Mouse (Mus musculus) forebrain, embryonic 10.5 days (tissue): ENCODE data around the gene Speg. TPM values are rescaled to one million over a fixed set of nuclear protein-coding genes. Genes with fewer than 3 reads are reported as not detected.
A peak's percentile ranks its signal among the peaks of the same experiment; 100 is the strongest.

Experiments used
- DNase-seq: peaks from one replicate; pipeline ENCODE4 v3.0.0-alpha.2; 2017; ENCODE audit warnings: low spot score; ENCODE audit errors: extremely low spot score
- H3K27ac ChIP-seq: fragments of 300-500 bp; sonication (generic); 2 replicates; pipeline ENCODE4 v1.5.1; 2016; ENCODE audit warnings: mild to moderate bottlenecking
- H3K27me3 ChIP-seq: fragments of 300-500 bp; sonication (generic); 2 replicates; pipeline ENCODE4 v1.6.1; 2016; ENCODE audit warnings: mild to moderate bottlenecking; ENCODE audit not compliant: poor library complexity, severe bottlenecking
- H3K36me3 ChIP-seq: fragments of 300-500 bp; sonication (generic); replicated peaks from 2 replicates; pipeline ENCODE4 v1.6.1; 2016; ENCODE audit warnings: mild to moderate bottlenecking, moderate library complexity
- H3K4me1 ChIP-seq: fragments of 300-500 bp; sonication (generic); 2 replicates; pipeline ENCODE4 v1.6.1; 2016
- H3K4me3 ChIP-seq: fragments of 300-500 bp; sonication (generic); 2 replicates; pipeline ENCODE4 v1.5.1; 2016; ENCODE audit warnings: mild to moderate bottlenecking, moderate library complexity
- H3K9me3 ChIP-seq: fragments of 300-500 bp; sonication (generic); 2 replicates; pipeline ENCODE4 v1.6.1; 2016; ENCODE audit warnings: mild to moderate bottlenecking, moderate library complexity
- WGBS: fragments of 180-500 bp; shearing (Covaris S2); methylation state at CpG from one replicate; pipeline ENCODE4 v1.1.7; 2016; 5-methylcytosine and 5-hydroxymethylcytosine counted together
- polyA plus RNA-seq: library from polyadenylated mRNA; unstranded; fragments of >200 nt; fragmentation: Nextera tagmentation; extraction: Ambion mirVana; gene quantifications from 2 replicates; pipeline ENCODE4 v1.2.1, GENCODE M21; 2016

The Speg gene
- 23.2 and 29.3 TPM in 2 replicates for polyA plus RNA-seq

DNA sequence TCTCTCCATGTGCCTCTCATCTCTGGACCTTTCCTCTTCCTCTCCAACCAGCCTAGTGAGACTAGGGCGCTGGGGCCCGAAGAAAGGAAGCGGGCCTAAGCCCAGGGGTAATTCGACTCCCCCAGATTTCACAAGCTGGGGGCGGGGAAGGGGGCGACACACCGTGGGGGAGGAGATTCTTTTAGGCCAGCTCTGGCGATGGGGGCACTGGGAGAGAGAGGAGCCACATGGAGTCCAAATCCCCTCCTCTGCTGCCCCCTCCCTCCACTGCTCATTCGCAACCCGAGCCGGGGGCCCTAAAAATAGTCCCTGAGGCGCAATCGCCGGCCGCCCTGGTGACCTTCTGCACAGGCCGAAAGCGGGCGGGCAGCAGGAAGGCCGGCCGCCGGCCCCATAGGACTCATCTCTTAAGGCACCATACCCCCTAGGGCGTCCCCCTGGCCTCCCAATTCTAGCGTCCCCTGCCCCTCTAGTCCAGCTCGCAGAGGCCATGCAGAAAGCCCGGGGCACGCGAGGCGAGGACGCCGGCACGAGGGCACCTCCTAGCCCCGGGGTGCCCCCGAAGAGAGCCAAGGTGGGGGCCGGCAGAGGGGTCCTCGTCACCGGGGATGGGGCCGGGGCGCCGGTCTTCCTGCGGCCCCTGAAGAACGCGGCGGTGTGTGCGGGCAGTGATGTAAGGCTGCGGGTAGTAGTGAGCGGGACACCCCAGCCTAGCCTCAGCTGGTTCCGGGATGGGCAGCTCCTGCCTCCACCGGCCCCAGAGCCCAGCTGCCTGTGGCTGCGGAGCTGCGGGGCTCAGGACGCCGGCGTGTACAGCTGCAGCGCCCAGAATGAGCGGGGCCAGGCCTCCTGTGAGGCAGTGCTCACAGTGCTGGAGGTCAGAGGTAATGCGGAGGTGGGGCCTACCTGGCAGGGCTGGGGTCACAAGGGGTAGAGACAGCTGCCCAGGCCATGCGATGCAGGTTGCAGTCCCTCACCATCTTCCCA is at the start of gene Speg:
TSS of gene Speg (plus strand) at position 348 of the 987 bp plus-strand sequence.
- peak within 1 kb of the TSS; percentile 82 for H3K27ac ChIP-seq
- H3K4me3 ChIP-seq: peak within 1 kb of the TSS; percentile 49
- H3K9me3 ChIP-seq: no peaks in the 10 kb centered on the region
- 6% methylated on average over 57 of the region's 57 CpGs for WGBS
- peaks cover 73% of the 10 kb centered on the region for H3K27me3 ChIP-seq
- H3K4me1 ChIP-seq: peaks cover 27% of the 10 kb centered on the region
- no peak for DNase-seq
- H3K36me3 ChIP-seq: no peaks in the 10 kb centered on the region

DNA sequence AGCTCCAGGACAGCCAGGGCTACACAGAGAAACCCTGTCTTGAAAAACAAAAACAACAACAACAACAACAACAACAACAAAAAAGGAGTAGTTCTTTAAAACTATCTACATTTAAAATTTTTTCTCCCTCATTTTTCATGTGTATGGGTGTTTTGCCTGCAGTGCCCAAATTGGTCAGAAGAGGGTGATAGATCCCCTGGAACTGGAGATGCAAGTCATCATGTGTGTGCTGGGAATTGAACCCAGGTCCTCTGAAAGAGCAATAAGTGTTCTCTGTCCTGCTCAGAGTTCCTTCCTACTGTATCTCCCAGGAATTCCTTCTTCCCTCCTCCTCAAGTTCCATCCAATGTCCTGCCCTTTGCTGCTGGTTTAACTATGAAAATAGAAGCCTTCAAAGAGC is 47.6 kb upstream of the Speg start:
- Histone ChIP-seq H3K4me1 (no peaks in the 10 kb centered on the region), H3K27ac (no peak overlapping the region), H3K4me3 (no peak overlapping the region), H3K9me3 (no peaks in the 10 kb centered on the region; the same call in 1 of the 2 replicates), H3K27me3 (no peaks in the 10 kb centered on the region), H3K36me3 (no peaks in the 10 kb centered on the region)
- DNase-seq: no peak

DNA sequence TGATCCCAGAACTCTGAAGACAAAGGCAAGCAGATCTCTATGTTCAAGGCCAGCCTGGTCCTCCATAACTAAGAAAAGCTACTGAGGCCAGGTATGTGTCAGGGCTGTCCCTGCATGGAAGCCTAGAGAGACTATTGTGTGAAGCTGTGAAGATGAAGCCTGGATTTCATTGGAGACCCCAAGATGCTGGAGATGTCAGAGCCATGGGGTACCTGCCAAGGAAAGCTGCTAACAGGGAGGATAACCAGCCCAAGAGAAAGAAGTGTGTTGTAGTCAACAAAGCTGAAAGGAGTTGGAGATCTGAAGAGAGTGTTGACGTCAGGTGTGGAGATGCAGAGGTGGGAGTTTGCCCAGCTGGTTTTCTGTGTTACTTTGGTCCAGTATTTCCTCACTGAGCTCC is 43.8 kb upstream of the Speg start:
- H3K4me1 ChIP-seq: no peaks in the 10 kb centered on the region
- no peak overlapping the region for H3K27ac ChIP-seq
- no peak overlapping the region for H3K4me3 ChIP-seq
- H3K36me3 ChIP-seq: no peaks in the 10 kb centered on the region
- no peaks in the 10 kb centered on the region; the same call in 1 of the 2 replicates for H3K9me3 ChIP-seq
- no peaks in the 10 kb centered on the region for H3K27me3 ChIP-seq
- no peak for DNase-seq
- WGBS: 84% methylated on average over 1 of the region's 1 CpGs

DNA sequence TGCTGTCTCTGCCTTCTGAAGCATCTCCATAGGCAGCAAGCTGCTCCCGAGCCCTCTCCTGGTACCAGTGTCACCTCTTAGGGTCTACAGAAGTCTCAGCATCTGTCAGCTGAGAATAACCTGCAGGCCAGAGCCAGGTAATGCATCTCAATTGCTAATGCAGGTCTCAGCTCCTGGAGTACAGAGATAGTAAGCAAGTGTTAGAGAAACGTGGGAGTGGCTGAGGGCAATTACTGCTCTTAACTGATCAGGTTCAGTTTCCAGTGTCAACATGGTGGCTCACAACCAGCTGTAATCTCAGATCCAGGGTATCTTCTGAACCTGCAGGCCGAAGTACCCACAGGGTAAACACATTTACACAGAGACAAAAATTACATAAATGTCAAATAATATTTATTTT is 38.6 kb upstream of the Speg start:
- peaks cover 24% of the 10 kb centered on the region for H3K4me1 ChIP-seq
- no peaks in the 10 kb centered on the region for H3K9me3 ChIP-seq
- WGBS: 74% methylated on average over 3 of the region's 3 CpGs
- no peak overlapping the region for H3K4me3 ChIP-seq
- peaks cover 14% of the 10 kb centered on the region for H3K27me3 ChIP-seq
- H3K36me3 ChIP-seq: no peaks in the 10 kb centered on the region
- H3K27ac ChIP-seq: no peak overlapping the region
- DNase-seq: no peak

DNA sequence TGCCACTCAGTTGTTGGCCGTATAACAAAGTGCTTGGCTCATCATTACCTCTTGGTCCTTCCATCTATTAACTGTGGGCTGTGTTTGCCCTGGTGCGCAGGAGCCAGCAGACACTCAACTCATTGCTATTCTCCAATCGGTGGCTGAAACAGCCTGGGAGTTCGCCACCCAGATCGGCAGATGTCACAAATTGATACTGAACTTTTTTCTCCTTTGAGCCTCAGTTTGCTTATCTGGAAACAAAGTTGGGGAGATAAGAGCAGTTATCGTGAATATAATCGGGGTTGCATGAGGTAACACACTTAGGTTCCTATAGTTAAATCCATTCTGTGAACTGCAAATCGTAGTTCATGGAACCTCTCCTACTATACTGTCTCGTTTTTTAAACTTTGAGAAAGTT is 38.0 kb upstream of the Speg start:
- no peak overlapping the region for H3K4me3 ChIP-seq
- peaks cover 14% of the 10 kb centered on the region for H3K27me3 ChIP-seq
- no peak overlapping the region for H3K27ac ChIP-seq
- DNase-seq: no peak
- no peaks in the 10 kb centered on the region for H3K36me3 ChIP-seq
- WGBS: 88% methylated on average over 9 of the region's 9 CpGs
- H3K9me3 ChIP-seq: no peaks in the 10 kb centered on the region
- H3K4me1 ChIP-seq: peaks cover 30% of the 10 kb centered on the region

DNA sequence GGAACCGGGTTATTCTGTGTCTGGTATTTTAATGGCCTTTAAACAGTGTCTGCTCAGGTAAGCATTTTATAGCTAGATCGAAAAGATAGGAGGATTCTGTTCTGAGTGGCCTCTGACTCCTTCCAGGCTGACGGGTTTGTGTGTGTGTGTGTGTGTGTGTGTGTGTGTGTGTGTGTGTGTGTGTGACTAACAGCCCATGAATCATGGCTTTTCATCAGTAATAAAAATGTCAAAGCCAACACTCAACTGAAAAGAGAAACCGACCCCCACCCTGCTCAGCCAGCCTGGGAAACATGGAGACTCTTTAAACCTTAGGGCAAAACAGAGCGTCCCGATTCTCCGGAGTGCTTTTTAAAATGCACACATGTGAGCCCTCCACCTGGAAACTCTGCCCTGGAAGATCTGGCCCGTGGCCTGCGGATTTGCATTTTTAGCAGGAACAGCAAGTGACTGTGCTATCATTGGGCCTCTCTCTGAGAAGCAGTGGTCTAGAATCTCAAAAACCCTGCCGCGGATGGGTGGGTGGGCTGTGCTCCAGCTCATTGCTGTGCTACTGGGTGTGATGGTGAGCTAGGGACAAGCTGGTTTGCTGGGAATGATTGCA is 36.9 kb upstream of the Speg start:
- Histone ChIP-seq H3K4me3 (no peak overlapping the region), H3K4me1 (peaks cover 34% of the 10 kb centered on the region), H3K27ac (peak overlapping the region; percentile 60; the same call in 1 of the 2 replicates), H3K9me3 (no peaks in the 10 kb centered on the region), H3K36me3 (no peaks in the 10 kb centered on the region), H3K27me3 (peaks cover 14% of the 10 kb centered on the region)
- 55% methylated on average over 11 of the region's 11 CpGs for WGBS
- no peak for DNase-seq

DNA sequence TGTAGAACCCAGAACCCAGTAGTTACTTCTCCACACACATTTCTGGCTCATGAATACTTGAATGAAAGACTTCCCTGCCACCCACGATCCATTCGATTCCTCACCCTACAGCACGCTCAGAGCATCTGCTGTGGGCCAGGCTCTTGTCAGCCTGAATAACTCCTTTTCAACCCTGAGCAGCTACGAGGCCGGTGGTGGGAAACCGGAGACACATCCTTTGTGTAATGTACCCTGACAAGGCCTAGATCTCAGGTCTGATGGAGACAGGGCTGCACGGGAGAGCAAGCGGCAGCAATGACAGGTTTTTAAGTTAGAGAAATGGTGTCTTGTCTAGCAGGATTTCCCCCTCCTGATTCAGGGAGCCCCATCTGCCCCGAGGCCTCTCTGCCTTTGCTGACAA is 35.8 kb upstream of the Speg start:
- Histone ChIP-seq H3K9me3 (no peaks in the 10 kb centered on the region), H3K36me3 (no peaks in the 10 kb centered on the region), H3K4me3 (no peak overlapping the region), H3K27me3 (peaks cover 22% of the 10 kb centered on the region), H3K4me1 (peaks cover 46% of the 10 kb centered on the region), H3K27ac (peak overlapping the region; percentile 8)
- WGBS: 64% methylated on average over 9 of the region's 9 CpGs
- no peak for DNase-seq

DNA sequence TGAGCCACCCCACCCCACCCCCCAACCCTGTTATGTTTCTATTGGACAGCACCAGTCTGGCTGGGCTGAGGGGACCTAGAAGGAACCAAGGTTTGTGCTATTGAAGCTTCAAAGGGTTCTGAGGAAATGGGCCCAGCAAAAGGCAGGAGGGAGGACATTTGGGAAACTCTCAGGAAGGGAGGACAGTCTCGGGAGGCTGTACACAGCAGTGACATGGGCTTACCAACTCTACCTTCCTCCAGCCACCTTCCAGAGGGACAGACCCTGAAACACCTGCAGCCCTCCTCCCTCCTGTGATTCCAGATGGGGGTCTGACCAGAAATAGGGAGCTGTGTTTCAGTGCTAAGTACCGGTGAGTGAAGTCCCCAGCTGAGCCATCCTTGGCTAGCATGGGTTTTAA is 34.6 kb upstream of the Speg start:
- no peaks in the 10 kb centered on the region for H3K36me3 ChIP-seq
- H3K4me3 ChIP-seq: no peak overlapping the region
- H3K9me3 ChIP-seq: no peaks in the 10 kb centered on the region
- H3K4me1 ChIP-seq: peaks cover 58% of the 10 kb centered on the region
- peaks cover 33% of the 10 kb centered on the region for H3K27me3 ChIP-seq
- WGBS: 69% methylated on average over 2 of the region's 2 CpGs
- DNase-seq: no peak
- no peak overlapping the region for H3K27ac ChIP-seq

DNA sequence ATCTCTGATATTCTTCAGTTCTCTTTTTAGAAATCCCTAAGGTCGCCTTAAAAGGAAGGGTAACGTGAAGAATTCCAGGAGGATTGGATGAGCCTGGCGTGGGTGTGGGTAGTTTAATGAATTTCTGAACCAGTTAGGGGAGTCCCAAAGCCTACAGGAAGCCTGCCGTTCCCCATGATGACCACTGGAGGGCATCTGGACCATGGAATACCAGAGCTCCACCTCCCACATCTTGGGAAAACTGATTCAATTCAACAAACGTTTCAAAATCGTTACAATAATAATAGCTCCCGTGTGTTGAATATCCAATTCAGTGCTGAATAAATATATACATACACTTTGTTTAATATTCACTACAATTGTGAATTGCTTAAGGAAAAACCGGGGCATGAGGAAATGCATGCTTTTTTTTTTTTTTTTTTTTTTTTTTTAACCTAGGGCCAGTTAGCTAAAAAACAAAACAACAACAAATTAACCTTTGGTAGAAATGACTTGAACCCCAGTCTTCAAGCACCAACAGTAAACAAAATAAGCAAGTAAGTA is 32.2 kb upstream of the Speg start:
- WGBS: 1% methylated on average over 8 of the region's 8 CpGs

DNA sequence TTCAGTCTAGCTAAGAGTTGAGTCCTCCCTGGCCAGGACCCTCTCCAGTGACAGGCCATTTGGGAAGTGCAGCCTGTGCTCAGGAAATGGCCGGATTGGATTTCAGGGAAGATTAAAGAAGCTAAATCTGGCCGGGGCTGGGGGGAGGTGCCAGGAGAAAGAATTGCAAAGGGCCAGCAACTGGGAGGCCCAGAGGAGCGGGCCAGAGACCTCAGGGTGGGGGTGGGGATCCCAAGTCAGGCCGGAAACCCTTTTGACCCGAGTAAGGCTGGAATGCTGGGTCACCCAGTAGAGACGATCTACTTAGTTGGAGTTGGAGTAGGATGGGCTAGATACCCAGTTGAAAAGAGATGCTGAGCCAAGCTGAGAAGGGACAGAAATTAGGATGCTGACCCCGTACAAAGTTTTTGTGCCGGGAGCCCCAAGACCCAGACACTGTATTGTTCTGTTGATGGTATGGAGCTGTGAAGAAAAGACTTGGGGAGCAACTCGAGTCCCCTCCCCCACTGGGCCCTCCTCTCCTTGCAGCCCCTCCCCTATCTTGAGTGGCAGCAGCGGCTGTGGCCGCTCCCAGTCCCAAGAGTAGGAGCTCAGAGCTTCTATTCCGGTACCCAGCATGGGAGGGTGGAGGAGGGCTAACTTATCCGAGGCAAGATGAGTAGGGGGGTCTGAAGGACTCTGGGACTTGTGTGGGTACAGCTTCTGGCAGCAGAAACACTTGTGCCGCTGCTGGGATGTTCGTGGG is 30.6 kb upstream of the Speg start:
- peak overlapping the region; percentile 33 for H3K4me3 ChIP-seq
- under 1% methylated on average over 15 of the region's 15 CpGs for WGBS
- peaks cover 58% of the 10 kb centered on the region for H3K4me1 ChIP-seq
- peak overlapping the region; percentile 83 for H3K27ac ChIP-seq
- DNase-seq: peak; percentile 63
- peaks cover 41% of the 10 kb centered on the region for H3K27me3 ChIP-seq
- H3K36me3 ChIP-seq: no peaks in the 10 kb centered on the region
- H3K9me3 ChIP-seq: no peaks in the 10 kb centered on the region

More for the DNA sequence above, 32.2 kb upstream of the Speg start:
- Histone ChIP-seq H3K9me3 (no peaks in the 10 kb centered on the region), H3K27ac (no peak overlapping the region), H3K4me1 (peaks cover 66% of the 10 kb centered on the region), H3K36me3 (no peaks in the 10 kb centered on the region), H3K27me3 (peaks cover 52% of the 10 kb centered on the region), H3K4me3 (no peak overlapping the region)
- DNase-seq: peak; percentile 59

DNA sequence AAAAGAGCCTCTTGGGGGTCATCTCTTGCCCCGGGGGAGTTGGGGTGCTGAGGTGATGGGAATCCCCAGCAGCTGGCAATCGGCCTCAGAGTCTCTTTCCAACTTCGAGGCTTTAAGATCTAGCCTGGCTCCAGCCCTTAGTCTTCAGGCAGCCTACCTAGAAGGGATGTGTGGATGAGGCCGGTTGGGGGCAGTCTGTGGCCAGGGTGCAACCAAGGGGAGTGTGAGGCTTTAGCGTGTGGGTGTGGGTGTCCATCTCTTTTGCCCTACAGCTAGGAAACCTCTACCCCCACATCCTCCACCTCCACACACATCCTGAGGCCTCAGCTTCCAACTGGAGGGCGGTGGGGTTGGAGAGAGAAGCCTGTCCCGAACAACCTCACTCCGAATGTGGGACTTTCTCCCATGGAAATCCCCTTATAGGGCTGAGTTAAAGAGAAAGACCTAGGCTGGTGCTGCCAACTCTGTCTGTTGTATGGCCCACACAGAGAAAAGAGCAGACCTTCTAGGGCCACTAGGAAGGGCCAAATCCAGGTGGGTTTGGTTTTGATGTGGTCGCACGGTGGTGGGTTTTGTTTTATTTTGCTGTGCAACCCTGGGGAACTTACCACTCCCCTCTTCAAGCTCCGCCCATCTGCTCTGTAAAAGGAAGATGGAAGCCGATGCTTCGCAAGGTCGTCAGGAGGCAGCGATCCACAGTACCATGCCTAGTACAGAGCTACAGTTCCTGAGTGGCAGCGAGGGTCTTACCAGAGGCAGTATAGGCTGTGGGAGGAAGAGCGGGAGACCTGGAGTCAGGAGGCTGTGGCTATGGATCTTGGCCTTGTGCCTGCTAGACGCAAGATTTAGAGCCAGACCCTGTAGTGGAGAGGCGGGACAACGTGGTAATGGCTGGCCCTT is 29.8 kb upstream of the Speg start:
- 22% methylated on average over 20 of the region's 20 CpGs for WGBS
- Histone ChIP-seq H3K4me3 (peak overlapping the region; percentile 33), H3K4me1 (peaks cover 56% of the 10 kb centered on the region), H3K27ac (peak overlapping the region; percentile 83), H3K36me3 (no peaks in the 10 kb centered on the region), H3K27me3 (peaks cover 41% of the 10 kb centered on the region), H3K9me3 (no peaks in the 10 kb centered on the region)
- no peak for DNase-seq

DNA sequence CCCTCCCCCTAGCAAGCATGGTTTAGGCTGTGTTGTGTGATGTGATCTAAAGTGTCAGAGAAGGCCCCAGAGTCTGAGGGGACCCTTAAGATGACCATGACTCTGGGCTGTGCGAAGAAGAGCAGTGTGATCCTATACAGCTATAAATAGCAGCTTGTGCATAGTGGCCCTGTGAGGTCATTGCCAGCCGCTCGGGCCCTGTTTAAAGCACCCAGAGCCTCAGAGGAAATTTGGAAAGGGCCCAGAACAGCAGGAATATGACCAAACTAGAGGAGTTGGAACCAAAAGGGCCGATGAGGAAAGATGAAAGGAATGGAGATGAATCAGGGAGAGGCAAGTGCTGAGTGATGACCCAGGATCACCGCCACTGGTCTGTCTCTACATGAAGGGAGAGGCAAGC is 27.8 kb upstream of the Speg start:
- WGBS: 87% methylated on average over 5 of the region's 5 CpGs

More for the DNA sequence above, 27.8 kb upstream of the Speg start:
- Histone ChIP-seq H3K4me1 (peaks cover 46% of the 10 kb centered on the region), H3K36me3 (no peaks in the 10 kb centered on the region), H3K27ac (no peak overlapping the region), H3K27me3 (peaks cover 38% of the 10 kb centered on the region), H3K9me3 (no peaks in the 10 kb centered on the region), H3K4me3 (no peak overlapping the region)
- no peak for DNase-seq
